Mouse (Mus musculus) forebrain, embryonic 11.5 days (tissue): ENCODE measurements around the gene Ppp1r14d. TPM values are rescaled to one million over a fixed set of nuclear protein-coding genes. Genes with fewer than 3 reads are reported as not detected.

Experiments used
- ATAC-seq: fragments of 200-750 bp; cut with Nextera tagmentation; replicated peaks from 2 replicates; pipeline ENCODE4 v1.8.0; 2017; ENCODE audit warnings: moderate TSS enrichment; ENCODE audit not compliant: low FRiP score
- DNase-seq: peaks from one replicate; pipeline ENCODE4 v3.0.0-alpha.2; 2017; ENCODE audit warnings: low spot score
- H3K27ac ChIP-seq: fragments of 300-500 bp; sonication (generic); 2 replicates; pipeline ENCODE4 v1.5.1; 2014; ENCODE audit warnings: low read depth, low read length
- H3K27me3 ChIP-seq: fragments of 300-500 bp; sonication (generic); 2 replicates; pipeline ENCODE4 v1.6.1; 2014; ENCODE audit warnings: mild to moderate bottlenecking, low read length, mixed read lengths; ENCODE audit not compliant: control insufficient read depth, insufficient read depth
- H3K36me3 ChIP-seq: fragments of 300-500 bp; sonication (generic); 2 replicates; pipeline ENCODE4 v1.6.1; 2014; ENCODE audit warnings: mild to moderate bottlenecking, low read length, moderate library complexity, mixed read lengths; ENCODE audit not compliant: control insufficient read depth, insufficient read depth
- H3K4me1 ChIP-seq: fragments of 300-500 bp; sonication (generic); replicated peaks from 2 replicates; pipeline ENCODE4 v1.6.1; 2014; ENCODE audit warnings: low read length, mixed read lengths; ENCODE audit not compliant: control insufficient read depth, insufficient read depth
- H3K4me2 ChIP-seq: fragments of 300-500 bp; sonication (generic); 2 replicates; pipeline ENCODE4 v1.6.1; 2014; ENCODE audit warnings: low read depth, mild to moderate bottlenecking, low read length, moderate library complexity, mixed read lengths; ENCODE audit not compliant: severe bottlenecking
- H3K4me3 ChIP-seq: fragments of 300-500 bp; sonication (generic); 2 replicates; pipeline ENCODE4 v1.5.1; 2014; ENCODE audit warnings: low read depth, low read length
- H3K9ac ChIP-seq: fragments of 300-500 bp; sonication (generic); 2 replicates; pipeline ENCODE4 v1.6.1; 2014; ENCODE audit warnings: low read length
- H3K9me3 ChIP-seq: fragments of 300-500 bp; sonication (generic); 2 replicates; pipeline ENCODE4 v1.6.1; 2016; ENCODE audit warnings: low read length, mixed read lengths; ENCODE audit not compliant: control insufficient read depth
- WGBS: fragments of 180-500 bp; shearing (Covaris S2); extraction: QIAGEN DNeasy Blood & Tissue Kit; methylation state at CpG from one replicate; pipeline ENCODE4 v1.1.7; 2014; 5-methylcytosine and 5-hydroxymethylcytosine counted together
- polyA plus RNA-seq: library from polyadenylated mRNA; unstranded; fragments of >200 nt; fragmentation: Nextera tagmentation; extraction: Ambion mirVana; gene quantifications from 2 replicates; pipeline ENCODE4 v1.2.1, GENCODE M21; 2014

Ppp1r14d gene
- polyA plus RNA-seq, 1 experiment from 2014 or later: not detected

- ATAC-seq (no peak), DNase-seq (no peak)
- Histone ChIP-seq H3K9ac (peak overlapping the region; percentile 17), H3K4me2 (no peak overlapping the region), H3K9me3 (no peaks in the 10 kb centered on the region), H3K4me3 (no peak overlapping the region), H3K36me3 (no peaks in the 10 kb centered on the region), H3K27me3 (0 out of 2 replicates have a peak, but pooled peaks cover 2% of the 10 kb centered on the region), H3K27ac (no peak overlapping the region), H3K4me1 (peaks cover 6% of the 10 kb centered on the region; the same call in 1 of the 2 replicates)
- 27% methylated on average over 13 of the region's 13 CpGs for WGBS
These were observed 56.7 kb downstream of the Ppp1r14d start for GRCm38 (mm10) chr2:119172862-119173576.

GRCm38 (mm10) chr2:119172446-119172845 lies 57.3 kb downstream of the Ppp1r14d start:
- Histone ChIP-seq H3K9me3 (no peaks in the 10 kb centered on the region), H3K27ac (no peak overlapping the region), H3K36me3 (no peaks in the 10 kb centered on the region), H3K27me3 (peaks cover 6% of the 10 kb centered on the region), H3K4me1 (peaks cover 8% of the 10 kb centered on the region; the same call in 1 of the 2 replicates), H3K9ac (0 out of 2 replicates have a peak overlapping the region, but pooled peaks have one; percentile 17), H3K4me2 (no peak overlapping the region), H3K4me3 (no peak overlapping the region)
- ATAC-seq (no peak), DNase-seq (no peak)
- WGBS: 84% methylated on average over 7 of the region's 7 CpGs

GRCm38 (mm10) chr2:119171574-119171973 lies 58.1 kb downstream of the Ppp1r14d start:
- no peaks in the 10 kb centered on the region for H3K36me3 ChIP-seq
- no peak overlapping the region for H3K9ac ChIP-seq
- H3K9me3 ChIP-seq: no peaks in the 10 kb centered on the region
- no peak overlapping the region for H3K4me2 ChIP-seq
- peaks cover 16% of the 10 kb centered on the region; the same call in 1 of the 2 replicates for H3K4me1 ChIP-seq
- WGBS: 87% methylated on average over 8 of the region's 8 CpGs
- DNase-seq (no peak), ATAC-seq (no peak)
- H3K27me3 ChIP-seq: peaks cover 15% of the 10 kb centered on the region
- no peak overlapping the region for H3K27ac ChIP-seq
- H3K4me3 ChIP-seq: no peak overlapping the region

GRCm38 (mm10) chr2:119170282-119170681 lies 59.4 kb downstream of the Ppp1r14d start:
- Histone ChIP-seq H3K27me3 (peaks cover 20% of the 10 kb centered on the region), H3K36me3 (no peaks in the 10 kb centered on the region), H3K4me3 (no peak overlapping the region), H3K4me1 (peaks cover 17% of the 10 kb centered on the region; the same call in 1 of the 2 replicates), H3K9me3 (no peaks in the 10 kb centered on the region), H3K4me2 (no peak overlapping the region), H3K9ac (no peak overlapping the region), H3K27ac (no peak overlapping the region)
- no peak for ATAC-seq
- no peak for DNase-seq
- WGBS: 89% methylated on average over 2 of the region's 2 CpGs

Other genes starting within 250 kb of the Ppp1r14d start
- gene Ccdc32, start 200.5 kb downstream of the Ppp1r14d start, polyA plus RNA-seq: 22.1 and 24.0 TPM in 2 replicates
- 8.3 and 8.9 TPM in 2 replicates for gene Rpusd2, start 195.1 kb downstream of the Ppp1r14d start, polyA plus RNA-seq
- gene Knl1, start 182.8 kb downstream of the Ppp1r14d start, polyA plus RNA-seq: 61.0 and 69.4 TPM in 2 replicates
- gene Rad51, start 117.1 kb downstream of the Ppp1r14d start, polyA plus RNA-seq: 84.2 and 91.2 TPM in 2 replicates
- gene Rmdn3, start 72.9 kb downstream of the Ppp1r14d start, polyA plus RNA-seq: 52.2 and 53.6 TPM in 2 replicates
- gene Gchfr, start 62.1 kb downstream of the Ppp1r14d start, polyA plus RNA-seq: 2.7 and 4.1 TPM in 2 replicates
- gene Gm14137, start 55.4 kb downstream of the Ppp1r14d start, polyA plus RNA-seq: 0.28 and 0.29 TPM in 2 replicates
- 41.7 and 53.2 TPM in 2 replicates for gene Zfyve19, start 21.3 kb downstream of the Ppp1r14d start, polyA plus RNA-seq
- 26.6 and 27.1 TPM in 2 replicates for gene Dnajc17, start 21.1 kb downstream of the Ppp1r14d start, polyA plus RNA-seq
- gene Spint1, start 7.5 kb upstream of the Ppp1r14d start, polyA plus RNA-seq: 2.2 and 2.8 TPM in 2 replicates
- gene Rhov, start 41.4 kb upstream of the Ppp1r14d start, polyA plus RNA-seq: 0.83 and 0.90 TPM in 2 replicates
- 18.5 and 20.5 TPM in 2 replicates for gene Vps18, start 58.8 kb upstream of the Ppp1r14d start, polyA plus RNA-seq
- 2.8 and 3.7 TPM in 2 replicates for gene Dll4, start 95.9 kb upstream of the Ppp1r14d start, polyA plus RNA-seq
- 0.90 and 2.0 TPM in 2 replicates for gene Chac1, start 121.3 kb upstream of the Ppp1r14d start, polyA plus RNA-seq
- gene Ino80, start 247.8 kb upstream of the Ppp1r14d start, polyA plus RNA-seq: 6.2 and 6.5 TPM in 2 replicates